Mouse (Mus musculus): ENCODE results near the gene Brd2.
"Not testable (repeated sequence)": the region's sequence is repeated elsewhere in the genome, so short reads cannot be mapped to it uniquely, and the experiment has no call there.

Brd2 gene

DNA sequence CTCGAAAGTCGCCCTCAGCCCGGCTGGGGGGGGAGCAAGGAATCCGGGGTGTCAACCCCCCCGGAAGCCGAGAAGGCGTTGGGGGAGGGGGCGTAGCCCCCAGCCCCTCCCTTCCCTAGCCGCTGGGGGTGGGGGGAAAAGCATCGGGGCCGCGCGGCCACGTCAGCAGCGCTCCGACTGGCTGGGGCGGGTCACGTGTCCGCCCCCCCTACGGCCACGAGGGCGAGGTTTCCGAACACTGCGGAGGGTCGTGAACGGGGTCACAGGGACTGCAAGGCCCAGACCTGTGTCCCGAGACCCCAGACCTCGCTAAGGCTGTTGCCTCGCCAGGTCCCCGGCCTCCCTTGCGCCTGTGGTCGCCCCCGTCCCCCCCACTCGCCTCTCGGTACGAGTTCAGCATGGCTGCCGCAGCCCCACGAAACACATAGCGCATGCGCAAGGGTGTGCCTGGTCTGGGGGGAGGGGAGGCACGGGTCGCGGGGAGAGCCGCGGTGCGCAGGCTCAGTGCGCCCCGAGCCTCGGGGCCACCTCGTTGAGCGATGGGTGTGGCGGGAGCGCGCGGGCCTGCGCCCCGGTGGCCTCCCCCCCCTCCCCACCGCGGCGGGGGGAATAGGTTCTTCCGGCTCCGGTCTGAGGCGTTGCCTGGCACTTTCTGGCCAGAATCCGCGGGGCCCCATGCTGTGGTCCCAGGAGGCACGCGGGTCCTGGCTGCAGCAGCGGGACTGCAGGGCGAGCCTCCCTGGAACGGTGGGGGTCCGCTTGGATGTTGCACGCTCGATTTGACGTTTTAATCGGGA lies at the start of gene Brd2:
Gene Brd2, minus strand, starts transcription at position 447 of the 797 bp plus-strand sequence.
- in situ Hi-C loops (cut with MboI; ENCODE audit: low sequenced_read_pairs), result no loop called here

DNA sequence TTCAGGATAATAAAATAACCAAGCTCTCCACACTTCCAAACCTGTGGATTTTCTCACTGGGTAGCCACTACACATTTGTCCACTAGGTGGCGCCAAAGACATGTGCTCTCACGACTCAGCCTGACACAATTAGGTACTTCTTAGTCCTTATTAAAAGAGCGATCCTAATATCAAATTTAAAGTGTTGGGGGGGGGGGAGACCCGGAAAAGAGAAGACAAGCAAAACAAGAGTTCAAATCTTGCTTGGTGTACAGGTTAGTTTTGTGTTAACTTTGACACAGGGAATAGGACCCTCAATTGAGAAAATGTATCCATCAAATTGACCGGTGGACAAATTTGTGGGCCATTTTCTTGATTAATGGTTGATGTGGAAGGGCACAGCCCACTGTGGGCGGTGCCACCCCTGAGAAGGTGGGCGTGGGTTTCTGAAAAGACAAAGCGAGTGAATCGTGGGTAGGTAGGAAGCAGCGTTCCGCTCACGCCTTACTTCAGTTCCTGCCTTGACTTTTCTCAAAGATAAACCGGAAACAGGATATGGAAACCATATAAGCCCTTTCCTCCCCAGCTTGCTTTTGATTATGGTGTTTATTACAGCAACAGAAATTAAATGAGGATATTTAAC lies 48.6 kb upstream of the Brd2 start:
- in situ Hi-C loops (cut with MboI; ENCODE audit: low sequenced_read_pairs), result no loop called here

- in situ Hi-C loops (cut with MboI; ENCODE audit: low sequenced_read_pairs), result no loop called here
These were observed 48.0 kb upstream of the Brd2 start for GRCm38 (mm10) chr17:34170487-34170876.

GRCm38 (mm10) chr17:34169279-34169678 lies 46.8 kb upstream of the Brd2 start:
- in situ Hi-C loops (cut with MboI; ENCODE audit: low sequenced_read_pairs), result loop anchor here (5.0 kb wide), 2 partner anchors 37 to 87 kb away; no protein-coding TSS in a partner anchor

- in situ Hi-C loops (cut with MboI; ENCODE audit: low sequenced_read_pairs), result loop anchor here (5.0 kb wide), 2 partner anchors 33 to 83 kb away; no protein-coding TSS in a partner anchor
These were observed 42.7 kb upstream of the Brd2 start for GRCm38 (mm10) chr17:34165033-34165730.

DNA sequence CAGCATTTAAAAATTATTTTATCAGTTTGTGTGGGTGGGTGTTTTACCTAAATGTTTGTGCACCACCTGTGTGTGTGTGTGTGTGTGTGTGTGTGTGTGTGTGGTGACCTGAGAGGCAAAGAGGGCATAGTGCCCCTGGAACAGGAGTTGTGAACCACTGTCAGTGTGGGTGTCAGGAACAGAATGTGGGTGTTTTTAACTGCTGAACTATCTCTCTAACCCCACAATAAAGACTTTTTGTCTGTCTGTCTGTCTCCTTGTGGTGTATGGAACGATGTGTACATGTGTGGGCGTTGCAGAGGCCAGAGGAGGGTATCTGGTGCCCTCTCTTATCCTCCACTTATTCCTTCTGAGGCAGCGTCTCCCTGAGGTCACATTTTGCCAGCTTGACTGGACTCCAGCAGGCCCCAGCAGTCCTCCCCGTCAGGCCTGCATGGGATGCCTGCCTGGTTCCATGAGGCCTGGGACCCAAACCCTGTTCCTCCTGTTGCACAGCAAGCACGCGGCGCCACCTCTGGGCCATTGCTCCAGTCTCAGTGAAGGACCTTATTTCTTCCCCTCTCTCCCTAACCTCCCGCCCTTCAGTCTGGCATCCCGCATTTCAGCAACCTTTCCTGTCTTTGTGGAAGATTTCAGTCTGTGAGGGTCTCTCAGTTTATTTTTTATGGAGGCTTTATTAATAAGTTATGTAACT lies 41.9 kb upstream of the Brd2 start:
- in situ Hi-C loops (cut with MboI; ENCODE audit: low sequenced_read_pairs), result no loop called here

DNA sequence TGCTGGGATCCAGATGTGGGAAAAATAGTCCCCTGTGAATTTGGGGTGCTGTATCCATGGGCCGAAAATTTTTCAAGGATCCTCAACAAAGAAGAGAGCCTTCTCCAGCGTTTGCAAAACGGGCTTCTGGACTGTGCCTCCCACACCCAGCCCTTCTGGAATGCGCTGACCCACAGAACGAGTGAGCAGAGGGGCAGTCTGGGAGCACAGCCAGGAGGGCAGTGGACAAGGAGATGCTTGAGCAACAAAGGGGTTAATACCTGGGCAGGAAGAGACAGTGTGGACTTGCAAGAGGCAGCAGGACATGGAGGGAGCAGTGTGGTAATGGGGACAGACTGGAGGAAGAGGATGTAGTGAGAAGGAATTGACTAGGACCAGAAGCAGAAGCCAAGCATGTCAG lies 33.1 kb upstream of the Brd2 start:
- in situ Hi-C loops (cut with MboI; ENCODE audit: low sequenced_read_pairs), result no loop called here

GRCm38 (mm10) chr17:34152923-34153322 lies 30.5 kb upstream of the Brd2 start, which contains the start of gene H2-DMb1:
Gene H2-DMb1 (plus strand): TSS chr17:34153072.
- in situ Hi-C loops (cut with MboI; ENCODE audit: low sequenced_read_pairs), result no loop called here

- in situ Hi-C loops (cut with MboI; ENCODE audit: low sequenced_read_pairs), result no loop called here
These were observed 22.5 kb upstream of the Brd2 start for GRCm38 (mm10) chr17:34144960-34145371.

- in situ Hi-C loops (cut with MboI; ENCODE audit: low sequenced_read_pairs), result not testable (repeated sequence)
These were observed 21.8 kb upstream of the Brd2 start for GRCm38 (mm10) chr17:34144221-34144620.

GRCm38 (mm10) chr17:34143461-34143860 lies 21.0 kb upstream of the Brd2 start:
- in situ Hi-C loops (cut with MboI; ENCODE audit: low sequenced_read_pairs), result no loop called here

GRCm38 (mm10) chr17:34143033-34143432 lies 20.6 kb upstream of the Brd2 start, which contains the start of gene H2-DMb2:
Gene H2-DMb2 (plus strand): TSS chr17:34143307.
- in situ Hi-C loops (cut with MboI; ENCODE audit: low sequenced_read_pairs), result no loop called here

GRCm38 (mm10) chr17:34142456-34143010 lies 20.1 kb upstream of the Brd2 start:
- in situ Hi-C loops (cut with MboI; ENCODE audit: low sequenced_read_pairs), result no loop called here

GRCm38 (mm10) chr17:34141448-34141847 lies 19.0 kb upstream of the Brd2 start:
- in situ Hi-C loops (cut with MboI; ENCODE audit: low sequenced_read_pairs), result no loop called here

- in situ Hi-C loops (cut with MboI; ENCODE audit: low sequenced_read_pairs), result no loop called here
These were observed 17.8 kb upstream of the Brd2 start for GRCm38 (mm10) chr17:34140240-34140639.

DNA sequence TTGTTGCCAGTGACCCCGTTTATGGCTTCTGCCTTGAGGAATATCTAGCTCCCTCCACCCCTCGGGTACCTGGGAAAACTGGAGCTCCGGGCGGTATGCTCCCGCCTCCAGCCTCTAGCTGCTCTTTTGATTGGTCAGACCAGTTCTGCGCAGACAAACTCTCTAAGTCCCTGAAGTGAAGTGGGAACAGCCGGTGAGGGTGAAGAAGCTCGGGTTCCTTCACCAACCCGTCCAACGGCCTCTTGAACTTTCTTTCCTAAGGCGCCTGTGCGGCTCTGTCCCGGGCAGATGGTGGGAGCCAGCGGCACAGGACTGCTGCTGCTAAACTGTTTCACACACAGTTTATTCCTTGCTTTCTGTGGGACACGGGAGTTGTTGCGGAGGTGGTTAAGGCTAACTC lies 17.0 kb upstream of the Brd2 start:
- in situ Hi-C loops (cut with MboI; ENCODE audit: low sequenced_read_pairs), result no loop called here

GRCm38 (mm10) chr17:34138655-34139054 lies 16.2 kb upstream of the Brd2 start:
- in situ Hi-C loops (cut with MboI; ENCODE audit: low sequenced_read_pairs), result no loop called here

DNA sequence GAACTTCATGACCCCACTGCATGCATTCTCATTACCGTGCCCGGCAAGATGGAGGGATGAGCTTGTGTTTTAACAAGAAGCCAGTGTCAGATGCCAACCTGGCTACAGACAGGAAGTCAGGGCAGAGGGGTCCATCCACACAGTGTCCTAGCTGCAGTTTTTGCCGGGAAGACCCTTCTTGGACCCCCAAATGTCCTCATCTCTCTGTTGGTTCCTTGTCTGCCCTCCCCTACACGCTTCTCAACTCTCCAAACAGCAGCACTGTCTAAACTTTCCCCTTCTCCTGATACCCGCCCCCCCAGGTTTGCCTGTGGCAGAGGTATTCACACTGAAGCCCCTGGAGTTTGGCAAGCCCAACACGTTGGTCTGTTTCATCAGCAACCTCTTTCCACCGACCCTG lies 15.2 kb upstream of the Brd2 start:
- in situ Hi-C loops (cut with MboI; ENCODE audit: low sequenced_read_pairs), result no loop called here

DNA sequence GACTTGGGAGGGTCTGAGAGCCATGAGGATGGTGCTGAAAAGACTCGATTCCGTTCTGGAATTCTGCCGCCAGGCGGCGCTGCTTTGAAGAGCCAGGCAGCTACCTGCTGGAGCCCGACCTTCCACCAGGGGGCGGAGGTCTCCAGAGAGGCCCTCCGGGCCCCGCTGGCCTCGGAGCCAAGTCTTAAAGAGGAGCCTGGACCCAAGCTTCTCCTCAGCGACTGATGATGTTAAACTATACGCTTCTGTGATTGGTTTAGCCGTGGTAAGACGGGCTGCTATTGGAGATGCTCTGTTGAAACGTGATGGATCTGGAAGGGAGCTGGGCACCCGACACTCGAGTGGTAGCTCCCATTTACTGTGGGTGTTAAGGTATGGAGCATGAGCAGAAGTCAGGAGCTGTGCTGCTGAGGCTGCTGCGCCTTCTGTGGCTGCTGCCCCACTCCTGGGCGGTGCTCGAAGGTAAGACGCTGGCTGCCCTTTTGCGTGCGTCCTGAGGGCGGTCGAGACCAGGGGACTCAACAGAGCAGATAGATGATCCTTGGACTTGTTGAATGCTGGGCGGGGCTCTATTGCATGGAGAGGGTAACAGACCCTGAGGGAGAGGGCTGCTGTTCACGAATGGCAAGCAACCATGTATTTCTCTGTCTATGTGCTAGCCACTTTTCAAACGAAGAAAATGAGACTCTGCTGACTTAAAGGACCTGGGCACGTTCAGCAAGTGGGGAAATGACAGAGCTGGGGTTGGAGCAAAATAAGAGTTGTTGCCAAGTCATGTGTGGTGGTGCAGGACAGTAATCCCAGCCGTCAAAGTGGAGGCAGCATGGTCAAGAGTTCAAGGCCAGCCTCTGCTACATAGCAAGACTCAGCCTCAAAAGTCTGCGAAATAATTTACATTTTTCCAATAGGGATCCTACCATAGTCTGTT lies 13.1 kb upstream of the Brd2 start:
- in situ Hi-C loops (cut with MboI; ENCODE audit: low sequenced_read_pairs), result no loop called here

All from CH12F3 (cell line).